Mouse (Mus musculus) gastrocnemius, postnatal 4 days (tissue): ENCODE measurements at regions not wholly inside any gene's neighbourhood (a gene's known extent, or its start where the extent isn't known, plus 50 kb on each side); places are given as distances from the start of the nearest gene placed in this dataset.

ENCODE experiments used
- DNase-seq, 2 experiments: peaks; one replicate each; pipeline ENCODE4 v3.0.0; 2021 to 2022; ENCODE audit warnings: low spot score in 2 of 2, mixed read lengths in 2 of 2

GRCm38 (mm10) chr7:129441085-129441617 lies 150.5 kb upstream of the Wdr11 start:
- no peak for DNase-seq

GRCm38 (mm10) chr7:129469496-129469895 lies 122.2 kb upstream of the Wdr11 start:
- peak in 1 of 2 experiments; percentile 44 for DNase-seq

GRCm38 (mm10) chr7:129483736-129484135 lies 107.9 kb upstream of the Wdr11 start:
- no peak for DNase-seq

GRCm38 (mm10) chr7:129506894-129507293 lies 84.8 kb upstream of the Wdr11 start:
- no peak for DNase-seq

GRCm38 (mm10) chr7:129509631-129510132 lies 82.0 kb upstream of the Wdr11 start:
- no peak for DNase-seq

GRCm38 (mm10) chr7:129514619-129515018 lies 77.0 kb upstream of the Wdr11 start:
- no peak for DNase-seq

GRCm38 (mm10) chr7:129524369-129524915 lies 67.2 kb upstream of the Wdr11 start:
- no peak for DNase-seq

GRCm38 (mm10) chr7:129525985-129526384 lies 65.7 kb upstream of the Wdr11 start:
- DNase-seq = no peak

- no peak for DNase-seq
Measured at GRCm38 (mm10) chr7:129528263-129528662, 63.4 kb upstream of the Wdr11 start.

GRCm38 (mm10) chr7:129533366-129533905 lies 58.2 kb upstream of the Wdr11 start:
- no peak for DNase-seq
